Mouse (Mus musculus) adrenal gland, postnatal 4 days (tissue): ENCODE measurements around the gene Bcl2l15. TPM values are rescaled to one million over a fixed set of nuclear protein-coding genes. Genes with fewer than 3 reads are reported as not detected.
"Not testable (repeated sequence)": the region's sequence is repeated elsewhere in the genome, so short reads cannot be mapped to it uniquely, and the experiment has no call there.

Source experiments
- DNase-seq, 2 experiments: peaks; one replicate each; pipeline ENCODE4 v3.0.0; 2021 to 2022; ENCODE audit warnings: low spot score in 2 of 2, mixed read lengths in 2 of 2
- total RNA-seq, 2 experiments: library from RNA; stranded (reverse); gene quantifications; 2 replicates each; pipeline ENCODE4 v1.2.3; 2021

Gene Bcl2l15
- total RNA-seq, 2 experiments from 2014 or later: 0.31 to 0.50 TPM

- DNase-seq: not testable (repeated sequence)
Observed at GRCm38 (mm10) chr3:103830681-103831080, 1.7 kb upstream of the Bcl2l15 start.

- DNase-seq: no peak
Observed at GRCm38 (mm10) chr3:103831146-103831545, 1.3 kb upstream of the Bcl2l15 start.

- no peak for DNase-seq
Observed at GRCm38 (mm10) chr3:103834001-103834400, 1.6 kb downstream of the Bcl2l15 start.

GRCm38 (mm10) chr3:103835272-103835950, 3.0 kb downstream of the Bcl2l15 start:
- DNase-seq: no peak

- DNase-seq: no peak
Observed at GRCm38 (mm10) chr3:103835951-103836310, 3.5 kb downstream of the Bcl2l15 start.

GRCm38 (mm10) chr3:103836453-103836852, 4.1 kb downstream of the Bcl2l15 start:
- no peak for DNase-seq

GRCm38 (mm10) chr3:103839711-103840110, 7.3 kb downstream of the Bcl2l15 start:
- no peak for DNase-seq

- not testable (repeated sequence) for DNase-seq
Observed at GRCm38 (mm10) chr3:103840195-103840594, 7.8 kb downstream of the Bcl2l15 start.

- DNase-seq: not testable (repeated sequence)
Observed at GRCm38 (mm10) chr3:103840946-103841345, 8.5 kb downstream of the Bcl2l15 start.

- DNase-seq: no peak
Observed at GRCm38 (mm10) chr3:103850644-103851363, 18.4 kb downstream of the Bcl2l15 start.

- DNase-seq: no peak
Observed at GRCm38 (mm10) chr3:103851481-103851880, 19.1 kb downstream of the Bcl2l15 start.

GRCm38 (mm10) chr3:103851882-103852281, 19.5 kb downstream of the Bcl2l15 start:
- DNase-seq: no peak

- no peak for DNase-seq
Observed at GRCm38 (mm10) chr3:103852565-103853299, 20.3 kb downstream of the Bcl2l15 start.

GRCm38 (mm10) chr3:103853804-103854203, 21.4 kb downstream of the Bcl2l15 start:
- no peak for DNase-seq

- no peak for DNase-seq
Observed at GRCm38 (mm10) chr3:103857036-103857805, 24.8 kb downstream of the Bcl2l15 start.

- no peak for DNase-seq
Observed at GRCm38 (mm10) chr3:103857977-103858563, 25.7 kb downstream of the Bcl2l15 start.

GRCm38 (mm10) chr3:103858881-103859801, 26.7 kb downstream of the Bcl2l15 start, which contains the start of gene Ptpn22:
Ptpn22 (plus strand) TSS chr3:103859795.
- DNase-seq: no peak

GRCm38 (mm10) chr3:103859851-103860391, 27.5 kb downstream of the Bcl2l15 start:
- DNase-seq: no peak

GRCm38 (mm10) chr3:103862721-103863220, 30.4 kb downstream of the Bcl2l15 start:
- no peak for DNase-seq
